Mouse (Mus musculus): ENCODE data around the gene Rsrp1. TPM values are rescaled to one million over a fixed set of nuclear protein-coding genes. Genes with fewer than 3 reads are reported as not detected.

Gene Rsrp1
- total RNA-seq, 4 experiments from 2014 or later, result 97.1 to 165 (median 123) TPM

- DNase-seq (ENCODE audit: low spot score), result no peak
Measured at GRCm38 (mm10) chr4:134922111-134922924, 1.1 kb upstream of the Rsrp1 start.

GRCm38 (mm10) chr4:134922925-134923244 is 507 bp upstream of the Rsrp1 start:
- peak; percentile 82 for DNase-seq (ENCODE audit: low spot score)

GRCm38 (mm10) chr4:134924019-134924741 is 788 bp downstream of the Rsrp1 start:
- DNase-seq (ENCODE audit: low spot score), result peak; percentile 69

GRCm38 (mm10) chr4:134925206-134925605 is 1.8 kb downstream of the Rsrp1 start:
- DNase-seq (ENCODE audit: low spot score), result no peak

- DNase-seq (ENCODE audit: low spot score), result no peak
Measured at GRCm38 (mm10) chr4:134927815-134928463, 4.5 kb downstream of the Rsrp1 start.

- DNase-seq (ENCODE audit: low spot score), result no peak
Measured at GRCm38 (mm10) chr4:134928464-134928836, 5.1 kb downstream of the Rsrp1 start.

- DNase-seq (ENCODE audit: low spot score), result no peak
Measured at GRCm38 (mm10) chr4:134929536-134929935, 6.1 kb downstream of the Rsrp1 start.

GRCm38 (mm10) chr4:134930190-134930589 is 6.8 kb downstream of the Rsrp1 start:
- DNase-seq (ENCODE audit: low spot score), result no peak

- peak; percentile 95 for DNase-seq (ENCODE audit: low spot score)
Measured at GRCm38 (mm10) chr4:134930684-134931481, 7.5 kb downstream of the Rsrp1 start, which contains the start of gene Syf2. Gene Syf2, plus strand, starts transcription at chr4:134930898.

- DNase-seq (ENCODE audit: low spot score), result no peak
Measured at GRCm38 (mm10) chr4:134937240-134938176, 14.1 kb downstream of the Rsrp1 start.

GRCm38 (mm10) chr4:134939900-134940299 is 16.5 kb downstream of the Rsrp1 start:
- DNase-seq (ENCODE audit: low spot score), result no peak

- DNase-seq (ENCODE audit: low spot score), result no peak
Measured at GRCm38 (mm10) chr4:134943758-134944538, 20.6 kb downstream of the Rsrp1 start.

- DNase-seq (ENCODE audit: low spot score), result peak; percentile 72
Measured at GRCm38 (mm10) chr4:134946024-134946744, 22.8 kb downstream of the Rsrp1 start.

GRCm38 (mm10) chr4:134950518-134951091 is 27.2 kb downstream of the Rsrp1 start:
- no peak for DNase-seq (ENCODE audit: low spot score)

GRCm38 (mm10) chr4:134954461-134954860 is 31.1 kb downstream of the Rsrp1 start:
- DNase-seq (ENCODE audit: low spot score), result no peak

- no peak for DNase-seq (ENCODE audit: low spot score)
Measured at GRCm38 (mm10) chr4:134955196-134955595, 31.8 kb downstream of the Rsrp1 start.

- no peak for DNase-seq (ENCODE audit: low spot score)
Measured at GRCm38 (mm10) chr4:134955845-134956244, 32.5 kb downstream of the Rsrp1 start.

- DNase-seq (ENCODE audit: low spot score), result peak; percentile 73
Measured at GRCm38 (mm10) chr4:134956328-134956727, 32.9 kb downstream of the Rsrp1 start.

All from heart, adult 8-10 months (tissue).